Mouse (Mus musculus): ENCODE data around the gene Adgrg3. TPM values are rescaled to one million over a fixed set of nuclear protein-coding genes. Genes with fewer than 3 reads are reported as not detected.

The Adgrg3 gene
- 1.5 and 2.0 TPM in 2 replicates for polyA plus RNA-seq (2012; rRNA removed)

GRCm38 (mm10) chr8:95017451-95017850 is at the start of gene Adgrg3:
Gene Adgrg3, plus strand, starts transcription at chr8:95017692.

GRCm38 (mm10) chr8:94974467-94975165 is 42.9 kb upstream of the Adgrg3 start, which contains the start of gene Adgrg1:
Gene Adgrg1, plus strand, starts transcription at chr8:94974751.

GRCm38 (mm10) chr8:95054927-95055510 is 37.5 kb downstream of the Adgrg3 start, which contains the start of gene Drc7:
Gene Drc7, plus strand, starts transcription at chr8:95055103.

GRCm38 (mm10) chr8:95080381-95081341 is 63.2 kb downstream of the Adgrg3 start, which contains the start of gene Katnb1:
Gene Katnb1, plus strand, starts transcription at chr8:95081186.

Other genes starting within 250 kb of the Adgrg3 start
- 58.1 and 65.6 TPM in 2 replicates for gene Cx3cl1, start 245.7 kb upstream of the Adgrg3 start, polyA plus RNA-seq (2012; rRNA removed)
- gene Ccl17, start 207.2 kb upstream of the Adgrg3 start, polyA plus RNA-seq (2012; rRNA removed), result 0.17 and 0.40 TPM in 2 replicates
- gene Coq9, start 179.4 kb upstream of the Adgrg3 start, polyA plus RNA-seq (2012; rRNA removed), result 55.4 and 57.2 TPM in 2 replicates
- 58.0 and 61.1 TPM in 2 replicates for gene Ciapin1, start 179.3 kb upstream of the Adgrg3 start, polyA plus RNA-seq (2012; rRNA removed)
- gene Polr2c, start 160.2 kb upstream of the Adgrg3 start, polyA plus RNA-seq (2012; rRNA removed), result 111 and 114 TPM in 2 replicates
- 118 and 120 TPM in 2 replicates for gene Dok4, start 141.4 kb upstream of the Adgrg3 start, polyA plus RNA-seq (2012; rRNA removed)
- 5.9 and 6.8 TPM in 2 replicates for gene Ccdc102a, start 99.6 kb upstream of the Adgrg3 start, polyA plus RNA-seq (2012; rRNA removed)
- 0.13 TPM in 2 replicates for gene Adgrg5, start 94.0 kb upstream of the Adgrg3 start, polyA plus RNA-seq (2012; rRNA removed)
- 235 and 266 TPM in 2 replicates for gene Adgrg1, start 42.9 kb upstream of the Adgrg3 start, polyA plus RNA-seq (2012; rRNA removed)
- 3.4 and 4.0 TPM in 2 replicates for gene Drc7, start 37.4 kb downstream of the Adgrg3 start, polyA plus RNA-seq (2012; rRNA removed)
- gene Katnb1, start 63.5 kb downstream of the Adgrg3 start, polyA plus RNA-seq (2012; rRNA removed), result 49.1 and 57.4 TPM in 2 replicates
- gene Kifc3, start 185.1 kb downstream of the Adgrg3 start, polyA plus RNA-seq (2012; rRNA removed), result 38.4 and 40.3 TPM in 2 replicates